Mouse (Mus musculus) heart, postnatal 0 days (tissue): ENCODE measurements around the gene Polr2j.

Experiments used
- CTCF ChIP-seq: IDR thresholded peaks from 2 replicates; pipeline ENCODE4 v1.5.1; 2016; ENCODE audit warnings: antibody characterized with exemption, control low read depth, low read depth
- EP300 ChIP-seq: IDR thresholded peaks from 2 replicates; pipeline ENCODE4 v1.6.1; 2016; ENCODE audit warnings: antibody characterized with exemption, low read depth

DNA sequence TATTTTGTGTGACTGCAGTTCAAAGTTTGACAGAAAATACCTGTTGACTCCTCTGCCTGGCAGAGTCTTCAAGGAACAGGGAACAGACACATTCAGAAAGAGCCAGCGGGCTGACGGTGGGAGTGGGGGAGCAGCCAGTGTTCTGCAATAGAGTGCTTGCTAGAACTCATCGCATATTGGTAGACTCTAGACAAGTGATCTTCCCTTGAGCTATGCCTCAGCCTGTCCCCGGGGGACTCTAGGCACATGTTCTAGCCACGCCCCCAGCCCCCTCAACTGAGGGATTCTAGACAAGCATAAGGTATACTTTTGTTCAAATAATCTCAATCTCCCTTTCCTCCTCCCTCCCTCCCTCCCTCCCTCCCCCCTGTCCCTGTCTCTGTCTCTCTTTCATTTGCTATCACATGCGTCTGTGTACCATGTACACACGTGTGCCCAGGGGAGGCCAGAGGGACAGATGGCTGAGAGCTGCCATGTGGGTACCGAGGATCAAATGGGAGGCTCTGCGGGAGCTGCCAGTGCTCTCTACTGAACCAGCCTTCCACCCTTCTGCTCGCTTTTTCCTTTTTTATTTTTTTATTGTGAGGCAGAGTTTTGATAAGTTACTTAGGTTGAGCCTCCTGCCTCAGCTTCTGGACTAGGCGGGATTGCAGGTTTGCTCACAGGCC is 47.5 kb downstream of the Polr2j start:
- TF ChIP-seq CTCF = no peak
- no peak for TF ChIP-seq EP300
